Mouse (Mus musculus) forebrain, embryonic 16.5 days (tissue): Measurements from ENCODE around the gene Fam168b. TPM values are rescaled to one million over a fixed set of nuclear protein-coding genes. Genes with fewer than 3 reads are reported as not detected.

Experiments used
- ATAC-seq: fragments of 200-750 bp; cut with Nextera tagmentation; 2 replicates; pipeline ENCODE4 v1.8.0; 2017; ENCODE audit warnings: mild to moderate bottlenecking, moderate library complexity
- H3K27ac ChIP-seq: fragments of 300-500 bp; sonication (generic); 2 replicates; pipeline ENCODE4 v1.5.1; 2014; ENCODE audit warnings: low read length, control low read depth
- H3K27me3 ChIP-seq: fragments of 300-500 bp; sonication (generic); replicated peaks from 2 replicates; pipeline ENCODE4 v1.6.1; 2014; ENCODE audit warnings: low read length; ENCODE audit not compliant: control insufficient read depth, insufficient read depth
- H3K36me3 ChIP-seq: fragments of 300-500 bp; sonication (generic); 2 replicates; pipeline ENCODE4 v1.6.1; 2014; ENCODE audit not compliant: control insufficient read depth, insufficient read depth
- H3K4me1 ChIP-seq: fragments of 300-500 bp; sonication (generic); replicated peaks from 2 replicates; pipeline ENCODE4 v1.6.1; 2014; ENCODE audit warnings: low read length; ENCODE audit not compliant: control insufficient read depth, insufficient read depth
- H3K4me2 ChIP-seq: fragments of 300-500 bp; sonication (generic); 2 replicates; pipeline ENCODE4 v1.6.1; 2014; ENCODE audit warnings: mild to moderate bottlenecking, low read length, control low read depth
- H3K4me3 ChIP-seq: fragments of 300-500 bp; sonication (generic); replicated peaks from 2 replicates; pipeline ENCODE4 v1.5.1; 2014; ENCODE audit warnings: mild to moderate bottlenecking, low read length, control low read depth
- H3K9ac ChIP-seq: fragments of 300-500 bp; sonication (generic); replicated peaks from 2 replicates; pipeline ENCODE4 v1.6.1; 2014; ENCODE audit warnings: low read depth, low read length, control low read depth
- H3K9me3 ChIP-seq: fragments of 300-500 bp; sonication (generic); 2 replicates; pipeline ENCODE4 v1.6.1; 2016; ENCODE audit warnings: low read length; ENCODE audit not compliant: control insufficient read depth
- WGBS: fragments of 180-500 bp; shearing (Covaris S2); extraction: QIAGEN DNeasy Blood & Tissue Kit; methylation state at CpG from one replicate; pipeline ENCODE4 v1.1.7; 2014; 5-methylcytosine and 5-hydroxymethylcytosine counted together
- polyA plus RNA-seq: library from polyadenylated mRNA; unstranded; fragments of >200 nt; fragmentation: Nextera tagmentation; extraction: Ambion mirVana; gene quantifications from 2 replicates; pipeline ENCODE4 v1.2.1, GENCODE M21; 2015

The Fam168b gene
- polyA plus RNA-seq, 1 experiment from 2014 or later, result 161 TPM

DNA sequence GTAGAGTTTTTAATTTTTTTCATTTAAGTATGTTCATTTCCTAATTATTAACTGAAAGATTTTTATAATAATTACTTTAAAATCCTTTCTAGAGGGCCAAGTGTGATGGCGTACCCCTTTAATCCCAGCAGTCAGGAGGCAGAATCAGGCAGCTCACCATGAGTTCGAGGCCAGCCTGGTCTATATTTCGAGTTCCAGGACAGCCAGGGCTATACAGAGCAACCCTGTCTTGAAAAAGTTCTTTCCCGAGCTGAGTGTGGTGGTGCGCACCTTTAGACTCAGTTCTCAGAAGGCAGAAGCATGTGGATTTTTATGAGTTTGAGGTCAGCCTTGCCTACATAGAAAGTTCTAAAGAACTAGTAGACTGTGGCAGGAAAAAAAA is 24.7 kb upstream of the Fam168b start:
- WGBS, result 92% methylated on average over 5 of the region's 5 CpGs
- H3K4me2 ChIP-seq, result no peak overlapping the region
- H3K9ac ChIP-seq, result no peak overlapping the region
- peaks cover 26% of the 10 kb centered on the region for H3K36me3 ChIP-seq
- H3K4me1 ChIP-seq, result no peaks in the 10 kb centered on the region
- no peak overlapping the region for H3K27ac ChIP-seq
- no peaks in the 10 kb centered on the region for H3K9me3 ChIP-seq
- H3K27me3 ChIP-seq, result no peaks in the 10 kb centered on the region
- no peak overlapping the region for H3K4me3 ChIP-seq
- ATAC-seq, result no peak

- no peak overlapping the region for H3K27ac ChIP-seq
- WGBS, result 48% methylated on average over 10 of the region's 10 CpGs
- H3K4me2 ChIP-seq, result no peak overlapping the region
- H3K9ac ChIP-seq, result no peak overlapping the region
- H3K36me3 ChIP-seq, result peaks cover 25% of the 10 kb centered on the region
- no peak overlapping the region for H3K4me3 ChIP-seq
- ATAC-seq, result peak; percentile 78
- no peaks in the 10 kb centered on the region for H3K27me3 ChIP-seq
- H3K4me1 ChIP-seq, result no peaks in the 10 kb centered on the region
- no peaks in the 10 kb centered on the region for H3K9me3 ChIP-seq
These were observed 24.1 kb upstream of the Fam168b start for GRCm38 (mm10) chr1:34866815-34867573.

DNA sequence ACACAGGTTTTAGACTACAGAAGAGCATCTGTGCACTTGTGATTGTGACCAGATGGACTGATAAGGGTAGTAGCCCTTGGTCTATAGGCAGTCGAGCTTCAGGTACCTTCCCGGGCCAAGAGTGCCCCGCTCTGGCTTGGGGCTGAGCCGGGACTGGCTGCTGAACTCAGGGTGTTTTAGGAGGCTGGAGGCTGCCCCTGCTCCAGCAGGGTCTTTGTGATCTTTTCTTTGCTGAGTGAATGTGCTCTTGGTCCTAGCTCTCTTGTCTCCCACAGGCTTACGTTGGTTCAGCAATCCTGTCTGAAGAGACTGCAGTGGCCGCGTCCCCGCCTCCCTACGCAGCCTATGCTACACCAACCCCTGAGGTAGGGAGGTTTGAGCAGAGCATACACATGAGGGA is 23.0 kb upstream of the Fam168b start:
- Histone ChIP-seq H3K9me3 (no peaks in the 10 kb centered on the region), H3K27ac (no peak overlapping the region), H3K27me3 (no peaks in the 10 kb centered on the region), H3K4me1 (no peaks in the 10 kb centered on the region), H3K4me3 (no peak overlapping the region), H3K36me3 (peaks cover 20% of the 10 kb centered on the region), H3K4me2 (no peak overlapping the region), H3K9ac (no peak overlapping the region)
- no peak for ATAC-seq
- 84% methylated on average over 9 of the region's 9 CpGs for WGBS

GRCm38 (mm10) chr1:34864243-34864642 is 21.4 kb upstream of the Fam168b start:
- WGBS, result 93% methylated on average over 7 of the region's 7 CpGs
- no peaks in the 10 kb centered on the region for H3K27me3 ChIP-seq
- H3K9me3 ChIP-seq, result no peaks in the 10 kb centered on the region
- no peak overlapping the region for H3K4me3 ChIP-seq
- H3K36me3 ChIP-seq, result peaks cover 10% of the 10 kb centered on the region; the same call in 1 of the 2 replicates
- no peak overlapping the region for H3K4me2 ChIP-seq
- no peak overlapping the region for H3K27ac ChIP-seq
- no peak for ATAC-seq
- no peak overlapping the region for H3K9ac ChIP-seq
- H3K4me1 ChIP-seq, result no peaks in the 10 kb centered on the region

DNA sequence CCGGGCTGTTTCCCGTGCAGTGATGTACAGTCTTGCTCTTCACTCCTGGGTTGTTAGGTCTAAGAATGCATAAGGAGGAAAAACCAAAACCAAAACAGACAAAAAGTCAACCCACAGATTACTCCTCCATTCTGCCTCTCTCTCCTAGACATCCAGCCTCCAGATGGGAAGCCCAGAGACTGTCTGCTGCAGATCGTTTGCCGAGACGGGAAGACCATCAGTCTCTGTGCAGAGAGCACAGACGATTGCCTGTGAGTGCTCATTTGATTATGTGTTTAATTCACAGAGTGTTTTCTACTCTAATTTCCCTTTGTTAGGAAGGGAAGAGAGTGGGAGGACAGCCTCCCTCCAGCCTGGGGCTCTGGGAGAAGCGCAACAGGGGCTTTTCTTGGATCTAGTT is 20.5 kb upstream of the Fam168b start:
- Histone ChIP-seq H3K9me3 (no peaks in the 10 kb centered on the region), H3K4me3 (no peak overlapping the region), H3K4me2 (no peak overlapping the region), H3K4me1 (no peaks in the 10 kb centered on the region), H3K27me3 (no peaks in the 10 kb centered on the region), H3K9ac (no peak overlapping the region), H3K36me3 (peaks cover 9% of the 10 kb centered on the region; the same call in 1 of the 2 replicates), H3K27ac (no peak overlapping the region)
- ATAC-seq, result no peak
- 83% methylated on average over 7 of the region's 7 CpGs for WGBS

GRCm38 (mm10) chr1:34862877-34863276 is 20.0 kb upstream of the Fam168b start:
- Histone ChIP-seq H3K36me3 (peaks cover 9% of the 10 kb centered on the region; the same call in 1 of the 2 replicates), H3K27ac (no peak overlapping the region), H3K9ac (no peak overlapping the region), H3K4me1 (no peaks in the 10 kb centered on the region), H3K4me3 (no peak overlapping the region), H3K27me3 (no peaks in the 10 kb centered on the region), H3K9me3 (no peaks in the 10 kb centered on the region), H3K4me2 (no peak overlapping the region)
- ATAC-seq, result no peak
- 98% methylated on average over 13 of the region's 13 CpGs for WGBS

DNA sequence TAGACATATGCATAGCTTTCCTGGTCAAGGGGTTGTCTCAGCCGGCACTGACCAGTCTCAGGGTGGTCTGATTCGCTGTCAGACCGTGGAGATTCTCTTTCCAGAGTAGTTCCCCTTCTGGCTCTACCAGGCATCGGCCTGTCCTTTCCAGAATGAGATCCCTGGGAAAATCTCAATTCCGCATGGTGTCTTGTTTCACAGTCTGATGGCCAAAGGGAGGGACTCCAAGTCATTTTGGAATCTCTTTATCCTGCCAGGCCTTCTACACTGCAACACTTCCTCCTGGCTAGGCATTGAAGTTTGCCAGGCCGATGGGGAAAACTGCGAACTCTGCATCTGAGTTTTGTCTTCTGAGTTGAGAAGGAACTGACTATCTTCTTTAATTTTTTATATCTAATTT is 17.3 kb upstream of the Fam168b start:
- H3K9me3 ChIP-seq, result no peaks in the 10 kb centered on the region
- no peak overlapping the region for H3K4me2 ChIP-seq

DNA sequence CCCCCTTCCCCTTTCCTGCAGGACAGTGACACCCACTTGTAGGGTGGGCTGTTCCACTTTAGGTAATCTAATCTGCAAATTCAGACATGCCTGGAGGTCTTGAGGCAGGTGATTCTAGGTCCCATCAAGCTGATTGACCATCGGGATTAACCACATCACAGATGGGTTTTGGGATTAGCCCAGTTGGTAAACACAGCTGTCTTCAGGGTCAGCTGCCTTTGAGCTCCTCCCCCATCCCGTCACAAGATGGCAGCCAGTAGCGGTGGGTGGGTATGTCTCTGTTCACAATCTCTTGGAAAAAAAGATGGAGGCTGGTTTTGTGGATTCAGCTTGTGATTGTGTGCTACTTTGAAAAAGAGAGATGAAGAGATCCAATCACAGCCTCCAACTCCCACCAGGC is 16.9 kb upstream of the Fam168b start:
- no peak overlapping the region for H3K27ac ChIP-seq
- H3K27me3 ChIP-seq, result no peaks in the 10 kb centered on the region
- H3K9ac ChIP-seq, result no peak overlapping the region
- H3K4me3 ChIP-seq, result no peak overlapping the region
- no peaks in the 10 kb centered on the region for H3K4me1 ChIP-seq
- ATAC-seq, result no peak
- no peak overlapping the region for H3K4me2 ChIP-seq
- WGBS, result 92% methylated on average over 3 of the region's 3 CpGs
- H3K9me3 ChIP-seq, result no peaks in the 10 kb centered on the region
- H3K36me3 ChIP-seq, result peaks cover 9% of the 10 kb centered on the region; the same call in 1 of the 2 replicates

More for the DNA sequence above, 17.3 kb upstream of the Fam168b start:
- 91% methylated on average over 7 of the region's 7 CpGs for WGBS
- Histone ChIP-seq H3K4me1 (no peaks in the 10 kb centered on the region), H3K27ac (no peak overlapping the region), H3K27me3 (no peaks in the 10 kb centered on the region), H3K36me3 (peaks cover 9% of the 10 kb centered on the region; the same call in 1 of the 2 replicates), H3K4me3 (no peak overlapping the region), H3K9ac (no peak overlapping the region)
- ATAC-seq, result no peak

GRCm38 (mm10) chr1:34858671-34859070 is 15.8 kb upstream of the Fam168b start:
- no peaks in the 10 kb centered on the region for H3K4me1 ChIP-seq
- no peak for ATAC-seq

More at GRCm38 (mm10) chr1:34858671-34859070, 15.8 kb upstream of the Fam168b start:
- Histone ChIP-seq H3K27ac (no peak overlapping the region), H3K9ac (no peak overlapping the region), H3K27me3 (no peaks in the 10 kb centered on the region), H3K4me3 (no peak overlapping the region), H3K36me3 (peaks cover 7% of the 10 kb centered on the region; the same call in 1 of the 2 replicates), H3K9me3 (no peaks in the 10 kb centered on the region), H3K4me2 (no peak overlapping the region)
- 86% methylated on average over 5 of the region's 5 CpGs for WGBS
